Mouse (Mus musculus): ENCODE data around the gene Fignl2.

- no peak for TF ChIP-seq POLR2A (IDR thresholded peaks at IDR 0.05; ENCODE audit: insufficient read length, low read depth)
- TF ChIP-seq MAX (IDR thresholded peaks at IDR 0.05; ENCODE audit: low read depth) = no peak
- no peak for TF ChIP-seq TCF12 (IDR thresholded peaks at IDR 0.05; ENCODE audit: insufficient read depth, poor library complexity, severe bottlenecking)
- no peak for TF ChIP-seq USF1 (IDR thresholded peaks at IDR 0.05; ENCODE audit: low read depth)
- no peak for TF ChIP-seq E2F4 (IDR thresholded peaks at IDR 0.05; ENCODE audit: insufficient read depth)
- TF ChIP-seq CEBPB (IDR thresholded peaks at IDR 0.05; ENCODE audit: insufficient read depth, poor library complexity, severe bottlenecking) = no peak
- TF ChIP-seq POLR2AphosphoS2 (IDR thresholded peaks at IDR 0.05; ENCODE audit: insufficient read length, low read depth) = no peak
- TF ChIP-seq MYOD1 (IDR thresholded peaks at IDR 0.05; ENCODE audit: control insufficient read depth in 1 of 3, insufficient read length in 2 of 3, low read depth in 2 of 3) = no peak
- no peak for TF ChIP-seq SRF (IDR thresholded peaks at IDR 0.05; ENCODE audit: control insufficient read depth, insufficient read length, low read depth)
- no peak for TF ChIP-seq MYOG (IDR thresholded peaks at IDR 0.05; ENCODE audit: control insufficient read depth in 1 of 3, insufficient read depth in 1 of 3, insufficient read length in 2 of 3, low read depth in 2 of 3)
Observed at GRCm38 (mm10) chr15:101066920-101067696, 11.3 kb downstream of the Fignl2 start.
